Mouse (Mus musculus): ENCODE results near the gene Slc38a2. TPM values are rescaled to one million over a fixed set of nuclear protein-coding genes. Genes with fewer than 3 reads are reported as not detected.

Slc38a2 gene
- polyA plus RNA-seq, 1 experiment from 2014 or later, result 210 TPM

GRCm38 (mm10) chr15:96684132-96684830 lies 15.2 kb downstream of the Slc38a2 start:
- Histone ChIP-seq H3K27ac (no peak overlapping the region), H3K9ac (replicated peaks) (no peak overlapping the region), H3K27me3 (peaks cover 10% of the 10 kb centered on the region; the same call in 1 of the 2 replicates), H3K9me3 (no peaks in the 10 kb centered on the region), H3K4me2 (no peak overlapping the region; the same call in 1 of the 2 replicates), H3K4me1 (replicated peaks) (peaks cover 5% of the 10 kb centered on the region), H3K4me3 (replicated peaks) (no peak overlapping the region), H3K36me3 (peaks cover 26% of the 10 kb centered on the region)
- no peak for ATAC-seq (ENCODE audit: insufficient number of reproducible peaks, insufficient read depth, low FRiP score, low TSS enrichment, low read depth)
- WGBS, result 45% methylated on average over 11 of the region's 11 CpGs

- WGBS, result 69% methylated on average over 19 of the region's 19 CpGs
- H3K27ac ChIP-seq, result no peak overlapping the region
These were observed 20.4 kb downstream of the Slc38a2 start for GRCm38 (mm10) chr15:96678871-96679773.

GRCm38 (mm10) chr15:96676518-96676917 lies 23.0 kb downstream of the Slc38a2 start:
- Histone ChIP-seq H3K27ac (0 out of 2 replicates have a peak overlapping the region, but pooled peaks have one; percentile 42), H3K9ac (replicated peaks) (no peak overlapping the region), H3K9me3 (no peaks in the 10 kb centered on the region), H3K4me3 (replicated peaks) (no peak overlapping the region), H3K4me1 (replicated peaks) (peaks cover 11% of the 10 kb centered on the region; the same call in 1 of the 2 replicates), H3K27me3 (peaks cover 11% of the 10 kb centered on the region; the same call in 1 of the 2 replicates), H3K4me2 (no peak overlapping the region), H3K36me3 (no peaks in the 10 kb centered on the region)
- 64% methylated on average over 10 of the region's 10 CpGs for WGBS
- ATAC-seq (ENCODE audit: insufficient number of reproducible peaks, insufficient read depth, low FRiP score, low TSS enrichment, low read depth), result no peak

More at GRCm38 (mm10) chr15:96678871-96679773, 20.4 kb downstream of the Slc38a2 start:
- peaks cover 13% of the 10 kb centered on the region for H3K27me3 ChIP-seq
- no peak overlapping the region for H3K9ac ChIP-seq (replicated peaks)
- no peak for ATAC-seq (ENCODE audit: insufficient number of reproducible peaks, insufficient read depth, low FRiP score, low TSS enrichment, low read depth)
- H3K4me1 ChIP-seq (replicated peaks), result peaks cover 11% of the 10 kb centered on the region; the same call in 1 of the 2 replicates
- H3K4me3 ChIP-seq (replicated peaks), result no peak overlapping the region
- no peak overlapping the region for H3K4me2 ChIP-seq
- H3K9me3 ChIP-seq, result no peaks in the 10 kb centered on the region
- no peaks in the 10 kb centered on the region for H3K36me3 ChIP-seq

- Histone ChIP-seq H3K9me3 (no peaks in the 10 kb centered on the region), H3K4me3 (replicated peaks) (no peak overlapping the region), H3K9ac (replicated peaks) (no peak overlapping the region), H3K27me3 (peaks cover 11% of the 10 kb centered on the region; the same call in 1 of the 2 replicates), H3K4me1 (replicated peaks) (peaks cover 11% of the 10 kb centered on the region; the same call in 1 of the 2 replicates), H3K4me2 (peak overlapping the region; percentile 17; the same call in 1 of the 2 replicates), H3K27ac (peak overlapping the region; percentile 42), H3K36me3 (no peaks in the 10 kb centered on the region)
- 62% methylated on average over 15 of the region's 15 CpGs for WGBS
- ATAC-seq (ENCODE audit: insufficient number of reproducible peaks, insufficient read depth, low FRiP score, low TSS enrichment, low read depth), result no peak
These were observed 23.8 kb downstream of the Slc38a2 start for GRCm38 (mm10) chr15:96675744-96676143.

GRCm38 (mm10) chr15:96675055-96675454 lies 24.5 kb downstream of the Slc38a2 start:
- peaks cover 7% of the 10 kb centered on the region; the same call in 1 of the 2 replicates for H3K27me3 ChIP-seq
- 84% methylated on average over 11 of the region's 11 CpGs for WGBS
- H3K36me3 ChIP-seq, result no peaks in the 10 kb centered on the region

GRCm38 (mm10) chr15:96674089-96674488 lies 25.4 kb downstream of the Slc38a2 start:
- H3K36me3 ChIP-seq, result no peaks in the 10 kb centered on the region
- H3K27me3 ChIP-seq, result peaks cover 4% of the 10 kb centered on the region; the same call in 1 of the 2 replicates
- H3K4me3 ChIP-seq (replicated peaks), result no peak overlapping the region
- H3K4me2 ChIP-seq, result no peak overlapping the region
- H3K27ac ChIP-seq, result no peak overlapping the region
- no peaks in the 10 kb centered on the region for H3K9me3 ChIP-seq
- no peak overlapping the region for H3K9ac ChIP-seq (replicated peaks)
- ATAC-seq (ENCODE audit: insufficient number of reproducible peaks, insufficient read depth, low FRiP score, low TSS enrichment, low read depth), result no peak
- peaks cover 11% of the 10 kb centered on the region; the same call in 1 of the 2 replicates for H3K4me1 ChIP-seq (replicated peaks)
- 50% methylated on average over 1 of the region's 1 CpGs for WGBS

More at GRCm38 (mm10) chr15:96675055-96675454, 24.5 kb downstream of the Slc38a2 start:
- Histone ChIP-seq H3K9ac (replicated peaks) (no peak overlapping the region), H3K27ac (no peak overlapping the region), H3K9me3 (no peaks in the 10 kb centered on the region), H3K4me3 (replicated peaks) (no peak overlapping the region), H3K4me1 (replicated peaks) (peaks cover 11% of the 10 kb centered on the region; the same call in 1 of the 2 replicates), H3K4me2 (no peak overlapping the region)
- no peak for ATAC-seq (ENCODE audit: insufficient number of reproducible peaks, insufficient read depth, low FRiP score, low TSS enrichment, low read depth)

- 0 out of 2 replicates have a peak, but pooled peaks cover 3% of the 10 kb centered on the region for H3K27me3 ChIP-seq
- 80% methylated on average over 6 of the region's 6 CpGs for WGBS
- H3K9ac ChIP-seq (replicated peaks), result no peak overlapping the region
- no peaks in the 10 kb centered on the region for H3K4me1 ChIP-seq (replicated peaks)
- H3K4me2 ChIP-seq, result no peak overlapping the region
- H3K36me3 ChIP-seq, result no peaks in the 10 kb centered on the region
- no peak for ATAC-seq (ENCODE audit: insufficient number of reproducible peaks, insufficient read depth, low FRiP score, low TSS enrichment, low read depth)
- H3K9me3 ChIP-seq, result no peaks in the 10 kb centered on the region
- no peak overlapping the region for H3K27ac ChIP-seq
- no peak overlapping the region for H3K4me3 ChIP-seq (replicated peaks)
These were observed 29.8 kb downstream of the Slc38a2 start for GRCm38 (mm10) chr15:96669721-96670120.

- ATAC-seq (ENCODE audit: insufficient number of reproducible peaks, insufficient read depth, low FRiP score, low TSS enrichment, low read depth), result 0 out of 2 replicates have a peak, but pooled peaks have one; percentile 35
- H3K36me3 ChIP-seq, result no peaks in the 10 kb centered on the region
- WGBS, result 9% methylated on average over 7 of the region's 7 CpGs
These were observed 32.9 kb downstream of the Slc38a2 start for GRCm38 (mm10) chr15:96666663-96667062.

GRCm38 (mm10) chr15:96665889-96666288 lies 33.6 kb downstream of the Slc38a2 start:
- H3K4me1 ChIP-seq (replicated peaks), result no peaks in the 10 kb centered on the region
- H3K9ac ChIP-seq (replicated peaks), result no peak overlapping the region
- H3K4me2 ChIP-seq, result peak overlapping the region; percentile 46
- ATAC-seq (ENCODE audit: insufficient number of reproducible peaks, insufficient read depth, low FRiP score, low TSS enrichment, low read depth), result peak; percentile 79; the same call in 1 of the 2 replicates
- no peak overlapping the region for H3K27ac ChIP-seq
- no peak overlapping the region for H3K4me3 ChIP-seq (replicated peaks)
- H3K36me3 ChIP-seq, result no peaks in the 10 kb centered on the region
- 0 out of 2 replicates have a peak, but pooled peaks cover 3% of the 10 kb centered on the region for H3K27me3 ChIP-seq
- no peaks in the 10 kb centered on the region for H3K9me3 ChIP-seq
- WGBS, result 9% methylated on average over 3 of the region's 3 CpGs

More at GRCm38 (mm10) chr15:96666663-96667062, 32.9 kb downstream of the Slc38a2 start:
- H3K27ac ChIP-seq, result no peak overlapping the region
- H3K4me3 ChIP-seq (replicated peaks), result no peak overlapping the region
- no peaks in the 10 kb centered on the region for H3K4me1 ChIP-seq (replicated peaks)
- H3K4me2 ChIP-seq, result peak overlapping the region; percentile 46
- H3K9me3 ChIP-seq, result no peaks in the 10 kb centered on the region
- H3K9ac ChIP-seq (replicated peaks), result no peak overlapping the region
- 0 out of 2 replicates have a peak, but pooled peaks cover 3% of the 10 kb centered on the region for H3K27me3 ChIP-seq

GRCm38 (mm10) chr15:96660590-96661141 lies 38.9 kb downstream of the Slc38a2 start:
- H3K9ac ChIP-seq (replicated peaks), result no peak overlapping the region
- no peaks in the 10 kb centered on the region for H3K9me3 ChIP-seq
- H3K27me3 ChIP-seq, result no peaks in the 10 kb centered on the region
- H3K36me3 ChIP-seq, result no peaks in the 10 kb centered on the region
- H3K4me3 ChIP-seq (replicated peaks), result no peak overlapping the region
- H3K27ac ChIP-seq, result no peak overlapping the region
- 48% methylated on average over 13 of the region's 13 CpGs for WGBS
- no peak overlapping the region for H3K4me2 ChIP-seq
- H3K4me1 ChIP-seq (replicated peaks), result peaks cover 13% of the 10 kb centered on the region; the same call in 1 of the 2 replicates
- no peak for ATAC-seq (ENCODE audit: insufficient number of reproducible peaks, insufficient read depth, low FRiP score, low TSS enrichment, low read depth)

Measured in limb, embryonic 12.5 days (tissue).